ENCODE assay signal across 8 mouse cellular contexts in genomic region chr2:142698650-142699049, GRCm38 (mm10).
DNase-seq lines count a peak whose midpoint lies in the region; ATAC-seq and TF ChIP-seq lines count a peak whose summit lies in the region.

No protein-coding gene starts in this region.

- ATAC-seq in heart, embryonic 11.5 days (replicated peaks; ENCODE audit: insufficient number of reproducible peaks, low FRiP score, low TSS enrichment), result no peak
- ATAC-seq in liver, postnatal 0 days, result no peak
- no peak for ATAC-seq in erythroblast, adult 5-6 weeks (replicated peaks; ENCODE audit: low FRiP score, poor library complexity, severe bottlenecking)

- DNase-seq in heart, adult 11 months, result peak; percentile 96
- DNase-seq in right cerebral cortex, adult 18-20 months, result peak; percentile 34
- DNase-seq in right cerebral cortex, postnatal 25 days, result no peak
- peak; percentile 77 for DNase-seq in heart, postnatal 4 days
- DNase-seq in skeletal muscle tissue, adult 2 months (ENCODE audit: low read depth, low spot score), result peak; percentile 49
- no peak for DNase-seq in liver, postnatal 0 days

- H3K4me1 ChIP-seq in heart, embryonic 11.5 days (ENCODE audit: control insufficient read depth, insufficient read depth, low read length), result no peaks in the 10 kb centered on the region
- H3K4me1 ChIP-seq in liver, postnatal 0 days (ENCODE audit: insufficient read depth), result 0 out of 2 replicates have a peak, but pooled peaks cover 3% of the 10 kb centered on the region

- H3K9me3 ChIP-seq in heart, embryonic 11.5 days (replicated peaks; ENCODE audit: control insufficient read depth, low read length), result no peaks in the 10 kb centered on the region
- H3K9me3 ChIP-seq in liver, postnatal 0 days (ENCODE audit: low read length), result no peaks in the 10 kb centered on the region

- no peak overlapping the region for H3K27ac ChIP-seq in heart, embryonic 11.5 days (ENCODE audit: low read depth, low read length)
- no peak overlapping the region for H3K27ac ChIP-seq in liver, postnatal 0 days (ENCODE audit: low read depth)

- TF ChIP-seq CTCF in liver, postnatal 0 days (IDR thresholded peaks at IDR 0.05; ENCODE audit: low read depth), result no peak

- no peak for TF ChIP-seq EP300 in liver, postnatal 0 days (IDR thresholded peaks at IDR 0.05; ENCODE audit: low read depth)

- no peaks in the 10 kb centered on the region for H3K27me3 ChIP-seq in heart, embryonic 11.5 days (ENCODE audit: control insufficient read depth, insufficient read depth, low read length)
- no peaks in the 10 kb centered on the region for H3K27me3 ChIP-seq in liver, postnatal 0 days (ENCODE audit: insufficient read depth, low read length)

- H3K9ac ChIP-seq in heart, embryonic 11.5 days (ENCODE audit: low read depth, low read length), result no peak overlapping the region
- no peak overlapping the region for H3K9ac ChIP-seq in liver, postnatal 0 days (replicated peaks)

- H3K36me3 ChIP-seq in heart, embryonic 11.5 days (ENCODE audit: control insufficient read depth, insufficient read depth, low read length), result peaks cover 3% of the 10 kb centered on the region; the same call in 1 of the 2 replicates
- H3K36me3 ChIP-seq in liver, postnatal 0 days (replicated peaks; ENCODE audit: insufficient read depth, low read length), result 0 out of 2 replicates have a peak, but pooled peaks cover 6% of the 10 kb centered on the region

- no peak overlapping the region for H3K4me3 ChIP-seq in heart, embryonic 11.5 days (ENCODE audit: low read depth, low read length)
- no peak overlapping the region for H3K4me3 ChIP-seq in liver, postnatal 0 days (ENCODE audit: low read depth, low read length)

- WGBS in heart, embryonic 11.5 days (ENCODE audit: insufficient replicate concordance), result 70% methylated on average over 3 of the region's 3 CpGs
- WGBS in liver, postnatal 0 days (ENCODE audit: insufficient replicate concordance), result 71% methylated on average over 3 of the region's 3 CpGs

- H3K4me2 ChIP-seq in heart, embryonic 11.5 days, result no peak overlapping the region
- H3K4me2 ChIP-seq in liver, postnatal 0 days (ENCODE audit: low read depth, low read length), result no peak overlapping the region

Comparison
In these comparisons a context has a peak if more than half of its experiments do, and no peak if none do; other contexts are left out.
1. DNase-seq: peak in heart, adult 11 months (single experiment), right cerebral cortex, adult 18-20 months (single experiment), heart, postnatal 4 days (single experiment) and skeletal muscle tissue, adult 2 months (single experiment); none in right cerebral cortex, postnatal 25 days (single experiment) and liver, postnatal 0 days (single experiment).